Mouse (Mus musculus): ENCODE data around the gene Fam240a.

GRCm38 (mm10) chr9:110879998-110880561 lies 36.6 kb downstream of the Fam240a start, which contains the start of gene Tmie:
- TF ChIP-seq FLI1 (IDR thresholded peaks at IDR 0.05; ENCODE audit: low read length) (no peak), GATA1 (IDR thresholded peaks at IDR 0.05; ENCODE audit: borderline replicate concordance, low read length) (no peak)

Measured in megakaryocyte, embryonic 14.5 days (primary cell).